Mouse (Mus musculus) spleen, adult 2 months (tissue): ENCODE data around the gene Pard3.

ENCODE experiments used
- CTCF ChIP-seq: fragments of 200-500 bp; IDR thresholded peaks from 2 replicates; pipeline ENCODE4 v1.5.1; 2011; ENCODE audit warnings: mild to moderate bottlenecking, inconsistent platforms; ENCODE audit not compliant: insufficient read depth, insufficient read length, insufficient replicate concordance; ENCODE audit errors: extremely low read depth
- POLR2A ChIP-seq: fragments of 200-500 bp; IDR thresholded peaks from 2 replicates; pipeline ENCODE4 v1.6.1; 2011; ENCODE audit warnings: low read depth, low read length, inconsistent platforms

DNA sequence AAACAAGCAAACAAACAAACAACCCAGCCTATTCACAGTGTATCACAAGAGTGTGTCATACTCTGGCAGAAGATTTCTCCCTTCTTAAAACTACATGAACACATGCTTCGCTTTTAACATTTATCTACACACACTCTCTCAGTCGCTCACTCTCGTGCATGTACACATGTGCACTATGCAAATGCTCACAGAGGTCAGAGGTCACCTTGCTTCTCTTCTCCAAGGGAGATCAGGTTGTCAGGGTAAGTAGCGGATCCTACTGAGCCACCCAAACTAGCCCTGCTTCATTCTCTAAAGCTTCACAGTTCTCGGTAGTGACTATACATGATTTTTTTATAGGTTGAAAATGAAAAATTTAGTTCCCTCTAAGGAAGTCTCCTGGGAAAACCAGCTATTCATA lies 199.8 kb downstream of the Pard3 start:
- TF ChIP-seq CTCF, result no peak
- no peak for TF ChIP-seq POLR2A
